Mouse (Mus musculus) megakaryocyte-erythroid progenitor cell, adult 5-6 weeks (primary cell): ENCODE data around the gene Ptpru. TPM values are rescaled to one million over a fixed set of nuclear protein-coding genes. Genes with fewer than 3 reads are reported as not detected.

Experiments
- ATAC-seq: replicated peaks from 2 replicates; pipeline ENCODE4 v1.8.0; 2016; ENCODE audit warnings: mild to moderate bottlenecking, inconsistent platforms; ENCODE audit not compliant: severe bottlenecking, poor library complexity, low FRiP score, low TSS enrichment
- total RNA-seq, 2 experiments: library from RNA; stranded (forward) in 1 of 2; stranded (reverse) in 1 of 2; fragments of 200-1000, 215-1000 nt in 1 of 2; fragments of >200 nt in 1 of 2; fragmentation: Nextera tagmentation in 1 of 2; gene quantifications; 2 replicates each; pipeline ENCODE4 v1.2.3; 2014 to 2017

The Ptpru gene
- total RNA-seq, 2 experiments from 2014 or later = not detected

GRCm38 (mm10) chr4:131722121-131722841 lies 115.8 kb downstream of the Ptpru start:
- no peak for ATAC-seq

GRCm38 (mm10) chr4:131719151-131719550 lies 118.9 kb downstream of the Ptpru start:
- ATAC-seq = no peak

Other genes with a start within 250 kb of the Ptpru start
- 77.8 and 78.9 TPM in 2 replicates for gene Mecr, start 5.2 kb upstream of the Ptpru start, total RNA-seq (2014; fragmentation: Nextera tagmentation)
- 25.5 and 63.1 TPM in 2 replicates for gene Mecr, start 5.2 kb upstream of the Ptpru start, total RNA-seq (2017)
- gene Srsf4, start 35.3 kb upstream of the Ptpru start, total RNA-seq (2014; fragmentation: Nextera tagmentation) = 74.7 and 95.5 TPM in 2 replicates
- gene Srsf4, start 35.3 kb upstream of the Ptpru start, total RNA-seq (2017) = 89.4 and 114 TPM in 2 replicates
- not detected in 2 replicates for gene Tmem200b, start 83.5 kb upstream of the Ptpru start, total RNA-seq (2014; fragmentation: Nextera tagmentation)
- gene Tmem200b, start 83.5 kb upstream of the Ptpru start, total RNA-seq (2017) = 0.80 TPM in 1 of 2 replicates, not detected in the other
- 1.8 TPM in 1 of 2 replicates, not detected in the other for gene Gm10300, start 236.4 kb upstream of the Ptpru start, total RNA-seq (2014; fragmentation: Nextera tagmentation)
- 0.99 and 3.7 TPM in 2 replicates for gene Gm10300, start 236.4 kb upstream of the Ptpru start, total RNA-seq (2017)
- gene Epb41, start 237.0 kb upstream of the Ptpru start, total RNA-seq (2014; fragmentation: Nextera tagmentation) = 92.6 and 109 TPM in 2 replicates
- gene Epb41, start 237.0 kb upstream of the Ptpru start, total RNA-seq (2017) = 74.2 and 82.1 TPM in 2 replicates